Mouse (Mus musculus) liver, postnatal 0 days (tissue): ENCODE data around the gene Ubash3a. TPM values are rescaled to one million over a fixed set of nuclear protein-coding genes. Genes with fewer than 3 reads are reported as not detected.
A peak's percentile ranks its signal among the peaks of the same experiment; 100 is the strongest.

ENCODE experiments used
- ATAC-seq: fragments of 200-750 bp; cut with Nextera tagmentation; 2 replicates; pipeline ENCODE4 v1.8.0; 2017; ENCODE audit warnings: mild to moderate bottlenecking, moderate library complexity
- DNase-seq: peaks from one replicate; pipeline ENCODE4 v3.0.0-alpha.2; 2016
- H3K27ac ChIP-seq: fragments of 300-500 bp; sonication (generic); 2 replicates; pipeline ENCODE4 v1.5.1; 2014; ENCODE audit warnings: antibody characterized with exemption, moderate library complexity, mild to moderate bottlenecking, low read depth
- H3K27me3 ChIP-seq: fragments of 300-500 bp; sonication (generic); 2 replicates; pipeline ENCODE4 v1.6.1; 2014; ENCODE audit warnings: low read length, control low read depth, mixed read lengths; ENCODE audit not compliant: insufficient read depth
- H3K36me3 ChIP-seq: fragments of 300-500 bp; sonication (generic); replicated peaks from 2 replicates; pipeline ENCODE4 v1.6.1; 2014; ENCODE audit warnings: mild to moderate bottlenecking, control low read depth, low read length, moderate library complexity, mixed read lengths; ENCODE audit not compliant: insufficient read depth
- H3K4me1 ChIP-seq: fragments of 300-500 bp; sonication (generic); 2 replicates; pipeline ENCODE4 v1.6.1; 2014; ENCODE audit warnings: antibody characterized with exemption, mild to moderate bottlenecking, control low read depth; ENCODE audit not compliant: insufficient read depth
- H3K4me2 ChIP-seq: fragments of 300-500 bp; sonication (generic); 2 replicates; pipeline ENCODE4 v1.6.1; 2014; ENCODE audit warnings: low read depth, mild to moderate bottlenecking, low read length, moderate library complexity, mixed read lengths
- H3K4me3 ChIP-seq: fragments of 300-500 bp; sonication (generic); 2 replicates; pipeline ENCODE4 v1.5.1; 2014; ENCODE audit warnings: low read depth, low read length
- H3K9ac ChIP-seq: fragments of 300-500 bp; sonication (generic); replicated peaks from 2 replicates; pipeline ENCODE4 v1.6.1; 2014; ENCODE audit warnings: mild to moderate bottlenecking, moderate library complexity
- H3K9me3 ChIP-seq: fragments of 300-500 bp; sonication (generic); 2 replicates; pipeline ENCODE4 v1.6.1; 2016; ENCODE audit warnings: mild to moderate bottlenecking, control low read depth, low read length, mixed read lengths
- CTCF ChIP-seq: sonication (generic); IDR thresholded peaks from 2 replicates; pipeline ENCODE4 v1.5.1; 2016; ENCODE audit warnings: antibody characterized with exemption, low read depth
- EP300 ChIP-seq: IDR thresholded peaks from 2 replicates; pipeline ENCODE4 v1.6.1; 2016; ENCODE audit warnings: antibody characterized with exemption, low read depth, mild to moderate bottlenecking
- WGBS: fragments of 180-500 bp; shearing (Covaris S2); extraction: QIAGEN DNeasy Blood & Tissue Kit; methylation state at CpG from one replicate; pipeline ENCODE4 v1.1.7; 2014; ENCODE audit not compliant: insufficient replicate concordance; 5-methylcytosine and 5-hydroxymethylcytosine counted together
- polyA plus RNA-seq: library from polyadenylated mRNA; unstranded; fragments of >200 nt; fragmentation: Nextera tagmentation; extraction: Ambion mirVana; gene quantifications from 2 replicates; pipeline ENCODE4 v1.2.1, GENCODE M21; 2015

Gene Ubash3a
- polyA plus RNA-seq, 1 experiment from 2014 or later, result 4.6 TPM

- Histone ChIP-seq H3K36me3 (no peaks in the 10 kb centered on the region), H3K27me3 (no peaks in the 10 kb centered on the region), H3K9me3 (no peaks in the 10 kb centered on the region), H3K4me3 (no peak overlapping the region), H3K9ac (no peak overlapping the region), H3K4me2 (no peak overlapping the region), H3K27ac (no peak overlapping the region), H3K4me1 (peaks cover 20% of the 10 kb centered on the region)
- ATAC-seq (no peak), DNase-seq (no peak)
- WGBS, result 60% methylated on average over 5 of the region's 5 CpGs
- TF ChIP-seq CTCF (no peak), EP300 (no peak)
Measured at GRCm38 (mm10) chr17:31262715-31263114, 55.0 kb downstream of the Ubash3a start.

- DNase-seq (no peak), ATAC-seq (no peak)
- WGBS, result 79% methylated on average over 5 of the region's 5 CpGs
- no peaks in the 10 kb centered on the region for H3K36me3 ChIP-seq
- H3K9ac ChIP-seq, result no peak overlapping the region
- no peak overlapping the region for H3K27ac ChIP-seq
- peaks cover 20% of the 10 kb centered on the region for H3K4me1 ChIP-seq
- H3K9me3 ChIP-seq, result no peaks in the 10 kb centered on the region
- H3K4me2 ChIP-seq, result no peak overlapping the region
- H3K4me3 ChIP-seq, result no peak overlapping the region
- TF ChIP-seq EP300 (no peak), CTCF (no peak)
- H3K27me3 ChIP-seq, result no peaks in the 10 kb centered on the region
Measured at GRCm38 (mm10) chr17:31263770-31264169, 56.1 kb downstream of the Ubash3a start.

GRCm38 (mm10) chr17:31264372-31264771, 56.7 kb downstream of the Ubash3a start:
- no peak for DNase-seq
- peaks cover 20% of the 10 kb centered on the region for H3K4me1 ChIP-seq
- no peak for ATAC-seq
- H3K9me3 ChIP-seq, result no peaks in the 10 kb centered on the region
- H3K4me3 ChIP-seq, result no peak overlapping the region
- TF ChIP-seq EP300, result no peak
- TF ChIP-seq CTCF, result no peak
- H3K4me2 ChIP-seq, result no peak overlapping the region
- H3K36me3 ChIP-seq, result no peaks in the 10 kb centered on the region
- no peak overlapping the region for H3K9ac ChIP-seq
- WGBS, result 59% methylated on average over 6 of the region's 6 CpGs
- no peaks in the 10 kb centered on the region for H3K27me3 ChIP-seq
- no peak overlapping the region; the same call in 1 of the 2 replicates for H3K27ac ChIP-seq

- no peak overlapping the region for H3K9ac ChIP-seq
- no peaks in the 10 kb centered on the region for H3K36me3 ChIP-seq
- no peak for DNase-seq
- H3K9me3 ChIP-seq, result no peaks in the 10 kb centered on the region
- TF ChIP-seq EP300 (no peak), CTCF (peak; percentile 26)
- 18% methylated on average over 3 of the region's 3 CpGs for WGBS
- H3K27ac ChIP-seq, result peak overlapping the region; percentile 75; the same call in 1 of the 2 replicates
- no peaks in the 10 kb centered on the region for H3K27me3 ChIP-seq
- H3K4me2 ChIP-seq, result 0 out of 2 replicates have a peak overlapping the region, but pooled peaks have one; percentile 13
- ATAC-seq, result no peak
- H3K4me3 ChIP-seq, result no peak overlapping the region
- peaks cover 20% of the 10 kb centered on the region for H3K4me1 ChIP-seq
Measured at GRCm38 (mm10) chr17:31265171-31265572, 57.5 kb downstream of the Ubash3a start.

GRCm38 (mm10) chr17:31265831-31266230, 58.2 kb downstream of the Ubash3a start:
- no peak overlapping the region for H3K9ac ChIP-seq
- DNase-seq (no peak), ATAC-seq (no peak)
- H3K4me2 ChIP-seq, result no peak overlapping the region
- WGBS, result 81% methylated on average over 9 of the region's 9 CpGs
- no peak overlapping the region for H3K4me3 ChIP-seq
- no peaks in the 10 kb centered on the region for H3K36me3 ChIP-seq
- peaks cover 17% of the 10 kb centered on the region for H3K4me1 ChIP-seq
- H3K27me3 ChIP-seq, result no peaks in the 10 kb centered on the region
- H3K9me3 ChIP-seq, result no peaks in the 10 kb centered on the region
- H3K27ac ChIP-seq, result peak overlapping the region; percentile 75; the same call in 1 of the 2 replicates
- TF ChIP-seq CTCF (0 out of 2 replicates have a peak, but pooled peaks have one; percentile 4), EP300 (no peak)

- DNase-seq (no peak), ATAC-seq (no peak)
- no peak overlapping the region for H3K4me2 ChIP-seq
- H3K9me3 ChIP-seq, result no peaks in the 10 kb centered on the region
- no peaks in the 10 kb centered on the region for H3K27me3 ChIP-seq
- 67% methylated on average over 7 of the region's 7 CpGs for WGBS
- no peak overlapping the region for H3K9ac ChIP-seq
- H3K4me3 ChIP-seq, result no peak overlapping the region
- TF ChIP-seq EP300, result no peak
- no peak for TF ChIP-seq CTCF
- peaks cover 17% of the 10 kb centered on the region for H3K4me1 ChIP-seq
- H3K36me3 ChIP-seq, result no peaks in the 10 kb centered on the region
- H3K27ac ChIP-seq, result no peak overlapping the region
Measured at GRCm38 (mm10) chr17:31266321-31266950, 58.8 kb downstream of the Ubash3a start.
